Mouse (Mus musculus) lung, postnatal 4 days (tissue): ENCODE data around the gene Lmtk2.

Experiments
- DNase-seq, 2 experiments: peaks; one replicate each; pipeline ENCODE4 v3.0.0; 2021

The Lmtk2 gene

DNA sequence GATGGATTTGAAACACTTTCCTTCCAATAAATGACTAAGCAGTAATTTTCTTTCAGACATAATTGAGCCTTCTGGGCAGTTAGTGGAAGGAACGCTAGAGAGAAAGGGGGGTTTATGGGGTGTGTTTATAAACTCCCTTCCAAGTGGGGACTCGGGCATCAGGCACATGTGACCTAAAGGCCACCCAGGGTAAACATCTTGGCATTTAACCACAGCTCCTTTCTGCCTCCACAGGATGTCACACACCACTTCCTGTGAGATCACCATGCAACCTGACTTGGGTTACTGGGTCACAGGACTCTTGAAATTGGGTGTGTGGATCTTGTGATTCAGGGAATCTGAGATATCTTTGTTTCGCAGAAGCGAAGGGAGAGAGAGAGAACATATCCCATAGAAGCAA, 121.1 kb downstream of the Lmtk2 start:
- peak; percentile 52 for DNase-seq

DNA sequence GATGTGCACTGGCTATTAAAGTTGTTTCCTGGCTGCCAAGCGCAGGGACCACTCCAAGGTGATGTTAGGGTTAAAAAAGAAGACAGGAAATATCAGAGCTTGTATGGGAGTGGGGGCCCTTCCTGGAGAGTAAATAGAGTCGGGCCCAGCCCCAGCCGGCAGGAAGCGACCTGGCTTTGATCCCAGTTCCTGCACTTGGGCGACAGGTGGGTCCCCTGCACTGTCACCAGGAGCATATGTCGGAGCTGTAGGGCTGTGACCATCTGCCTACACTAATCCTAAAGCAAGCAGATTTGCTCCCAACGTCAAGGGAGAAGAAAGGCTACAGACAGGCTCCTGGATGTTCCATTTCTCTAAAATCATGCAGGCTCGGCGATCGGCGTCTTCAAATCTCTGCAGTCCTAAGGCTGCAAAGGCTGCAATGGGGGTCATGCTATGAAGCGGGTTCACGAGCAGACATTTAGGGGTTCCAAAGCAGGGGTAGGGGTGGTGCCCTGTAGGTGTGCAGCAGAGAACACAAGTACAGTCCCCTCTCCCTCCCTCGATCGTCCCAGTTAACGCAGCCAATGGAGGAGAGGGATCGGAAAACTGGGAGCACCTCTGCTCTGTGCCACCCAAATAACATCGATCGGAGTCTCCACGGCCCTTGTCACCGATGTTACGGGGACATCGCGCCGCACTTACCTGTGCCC, 122.7 kb downstream of the Lmtk2 start:
- DNase-seq, result peak; percentile 73 to 83

- DNase-seq, result peak; percentile 96 to 97
Measured at GRCm38 (mm10) chr5:144223503-144223862, 123.2 kb downstream of the Lmtk2 start, which contains the start of gene Tecpr1. Gene Tecpr1, minus strand, starts transcription at chr5:144223615.

- no peak for DNase-seq
Measured at GRCm38 (mm10) chr5:144223899-144224816, 123.9 kb downstream of the Lmtk2 start.

- DNase-seq, result no peak
Measured at GRCm38 (mm10) chr5:144226220-144226619, 126.0 kb downstream of the Lmtk2 start.

- DNase-seq, result no peak
Measured at GRCm38 (mm10) chr5:144230216-144230615, 130.0 kb downstream of the Lmtk2 start.

DNA sequence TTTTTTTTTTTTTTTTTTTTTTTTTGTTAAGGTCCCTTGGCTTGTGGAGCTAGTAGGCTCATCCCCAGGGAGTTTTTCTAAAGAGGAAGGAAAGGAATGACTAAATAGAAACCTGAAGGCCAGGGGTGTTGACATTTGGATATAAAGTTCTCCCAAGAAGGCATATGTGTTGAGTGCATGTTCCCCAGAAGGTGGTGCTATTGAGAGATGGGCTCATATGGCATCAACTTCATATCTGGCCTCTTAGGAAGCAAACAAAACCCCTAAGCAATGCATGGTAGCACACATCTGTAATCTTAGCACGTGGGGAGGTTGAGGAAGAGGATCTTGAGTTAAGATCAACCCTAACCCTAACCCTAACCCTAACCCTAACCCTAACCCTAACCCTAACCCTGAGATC, 131.2 kb downstream of the Lmtk2 start:
- no peak for DNase-seq

DNA sequence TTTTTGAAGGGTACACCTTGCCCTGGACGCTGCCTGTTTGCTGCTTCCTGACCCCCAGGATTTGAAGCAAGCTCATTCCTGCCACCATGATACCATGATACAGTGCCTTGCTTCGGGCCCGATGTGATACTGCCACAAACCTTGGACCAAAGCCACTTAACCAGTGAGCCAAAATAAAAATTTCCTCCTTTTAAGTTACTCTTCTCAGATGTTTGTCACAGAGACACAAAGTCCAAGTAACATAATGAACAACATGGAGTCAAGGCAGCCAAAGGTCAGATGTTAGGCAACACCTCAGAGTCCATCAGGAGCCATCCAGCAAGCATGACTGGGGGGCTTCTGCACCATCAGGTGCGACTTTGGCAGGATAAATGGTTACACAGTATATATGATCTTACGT, 132.3 kb downstream of the Lmtk2 start:
- no peak for DNase-seq

- no peak for DNase-seq
Measured at GRCm38 (mm10) chr5:144234222-144234621, 134.0 kb downstream of the Lmtk2 start.

DNA sequence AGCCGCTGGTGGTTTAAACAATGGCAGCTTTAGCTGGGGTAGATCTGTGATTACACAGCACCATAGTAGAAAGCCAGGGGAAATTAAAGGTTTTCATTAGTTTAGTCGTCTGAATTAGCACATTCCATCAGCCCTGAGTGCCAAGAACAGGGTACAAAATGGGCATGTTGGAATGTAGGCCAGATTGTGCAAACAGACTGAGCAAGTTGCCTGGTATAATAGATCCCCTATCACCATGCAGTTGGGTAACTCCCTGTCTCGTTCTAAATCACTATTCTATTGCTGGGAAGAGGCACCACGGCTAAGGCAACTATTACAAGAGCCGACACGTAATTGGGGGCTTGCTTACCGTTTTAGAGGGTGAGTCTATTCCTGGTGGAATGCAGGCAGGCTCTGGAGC, 134.5 kb downstream of the Lmtk2 start:
- DNase-seq, result no peak
